ENCODE assay signal across 8 mouse cellular contexts in the genomic region with DNA sequence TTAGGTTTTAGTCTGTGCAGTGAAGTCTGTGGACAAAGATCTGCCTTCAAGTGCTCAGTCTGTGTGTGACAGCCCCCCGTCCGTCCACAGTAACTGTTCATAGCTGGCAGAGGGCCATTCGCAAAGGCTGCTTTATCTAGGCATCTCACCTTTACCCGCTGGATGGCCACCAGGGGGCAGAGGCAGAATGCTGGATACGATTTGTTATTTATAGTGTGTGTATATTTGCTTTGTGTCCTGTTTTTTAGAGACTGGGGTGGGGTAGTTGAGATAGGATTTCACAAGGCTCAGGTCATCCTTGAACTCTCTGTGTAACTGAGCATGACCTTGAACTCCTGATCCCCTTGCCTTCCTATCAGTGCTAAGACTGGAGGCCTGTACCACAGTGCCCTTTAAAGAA. TPM values are rescaled to one million over a fixed set of nuclear protein-coding genes. Genes with fewer than 3 reads are reported as not detected.
A peak's percentile ranks its signal among the peaks of the same experiment; 100 is the strongest.
DNase-seq lines count a peak whose midpoint lies in the region; ATAC-seq and TF ChIP-seq lines count a peak whose summit lies in the region.

No protein-coding gene starts in this region.

- H3K27me3 ChIP-seq in embryonic facial prominence, embryonic 10.5 days (replicated peaks; ENCODE audit: low read depth, poor library complexity, severe bottlenecking), result no peaks in the 10 kb centered on the region
- H3K27me3 ChIP-seq in limb, embryonic 10.5 days (ENCODE audit: low read depth, poor library complexity, severe bottlenecking), result no peaks in the 10 kb centered on the region
- H3K27me3 ChIP-seq in midbrain, postnatal 0 days (ENCODE audit: insufficient read depth, low read length), result no peaks in the 10 kb centered on the region
- no peaks in the 10 kb centered on the region for H3K27me3 ChIP-seq in splenic B cell, adult 2 months (ENCODE audit: control insufficient read depth, insufficient read depth, low read length, poor library complexity, severe bottlenecking)

- H3K9me3 ChIP-seq in embryonic facial prominence, embryonic 10.5 days, result no peaks in the 10 kb centered on the region
- H3K9me3 ChIP-seq in limb, embryonic 10.5 days (replicated peaks), result no peaks in the 10 kb centered on the region
- H3K9me3 ChIP-seq in midbrain, postnatal 0 days (ENCODE audit: low read length), result no peaks in the 10 kb centered on the region

- no peaks in the 10 kb centered on the region for H3K36me3 ChIP-seq in embryonic facial prominence, embryonic 10.5 days (replicated peaks)
- H3K36me3 ChIP-seq in limb, embryonic 10.5 days, result no peaks in the 10 kb centered on the region
- no peaks in the 10 kb centered on the region for H3K36me3 ChIP-seq in midbrain, postnatal 0 days (ENCODE audit: insufficient read depth, low read length)
- no peaks in the 10 kb centered on the region for H3K36me3 ChIP-seq in splenic B cell, adult 2 months (ENCODE audit: control insufficient read depth, insufficient read depth, low read length, poor library complexity, severe bottlenecking)

- H3K9ac ChIP-seq in midbrain, postnatal 0 days (replicated peaks; ENCODE audit: low read length, poor library complexity, severe bottlenecking), result no peak overlapping the region

- intact Hi-C loops in heart, postnatal 14 days (cut with DNase I), result loop anchor here (1.0 to 10.0 kb wide), 4 partner anchors 15 to 339 kb away; no protein-coding TSS in a partner anchor

- peak; percentile 86 for TF ChIP-seq CTCF in midbrain, postnatal 0 days (IDR thresholded peaks at IDR 0.05)

- H3K27ac ChIP-seq in embryonic facial prominence, embryonic 10.5 days (replicated peaks), result no peak overlapping the region
- no peak overlapping the region for H3K27ac ChIP-seq in limb, embryonic 10.5 days
- no peak overlapping the region for H3K27ac ChIP-seq in midbrain, postnatal 0 days (ENCODE audit: low read depth, low read length)

- peak; percentile 54 for DNase-seq in layer of hippocampus, adult 11-12 months (ENCODE audit: low spot score)
- no peak for DNase-seq in layer of hippocampus, postnatal 36 days
- peak; percentile 58 for DNase-seq in adrenal gland, adult 8-10 months
- DNase-seq in embryonic facial prominence, embryonic 10.5 days (ENCODE audit: low spot score), result peak; percentile 77
- DNase-seq in heart, postnatal 14 days, result peak; percentile 77 to 81
- peak; percentile 81 for DNase-seq in limb, embryonic 10.5 days (ENCODE audit: low spot score)
- DNase-seq in midbrain, postnatal 0 days (ENCODE audit: low spot score), result peak; percentile 76
- DNase-seq in splenic B cell, adult 2 months (ENCODE audit: low read depth, low spot score), result peak; percentile 64

- peaks cover 3% of the 10 kb centered on the region for H3K4me1 ChIP-seq in embryonic facial prominence, embryonic 10.5 days
- no peaks in the 10 kb centered on the region for H3K4me1 ChIP-seq in limb, embryonic 10.5 days
- no peaks in the 10 kb centered on the region for H3K4me1 ChIP-seq in midbrain, postnatal 0 days (ENCODE audit: insufficient read depth, low read length)

- WGBS in embryonic facial prominence, embryonic 10.5 days, result 31% methylated on average over 5 of the region's 5 CpGs
- WGBS in limb, embryonic 10.5 days, result 32% methylated on average over 5 of the region's 5 CpGs
- WGBS in midbrain, postnatal 0 days, result 23% methylated on average over 5 of the region's 5 CpGs

- no peak overlapping the region for H3K4me3 ChIP-seq in embryonic facial prominence, embryonic 10.5 days
- H3K4me3 ChIP-seq in limb, embryonic 10.5 days, result no peak overlapping the region
- H3K4me3 ChIP-seq in midbrain, postnatal 0 days (ENCODE audit: low read depth, low read length), result no peak overlapping the region

- no peak for ATAC-seq in midbrain, postnatal 0 days (ENCODE audit: low FRiP score)

- no peak overlapping the region for H3K4me2 ChIP-seq in midbrain, postnatal 0 days (ENCODE audit: low read depth, low read length, poor library complexity, severe bottlenecking)

RNA-seq across cellular contexts. Expression of a gene that starts 1.8 kb away (rescaled TPM):
- 100 to 1,000 TPM; 189 to 220 TPM for total RNA-seq in layer of hippocampus, postnatal 36 days (2021)
- total RNA-seq in adrenal gland, adult 8-10 months (2022), result 100 to 1,000 TPM; 138 to 203 (median 175) TPM
- polyA plus RNA-seq in embryonic facial prominence, embryonic 10.5 days (2016; fragmentation: Nextera tagmentation; extraction: Ambion mirVana), result 251 and 270 TPM in 2 replicates
- total RNA-seq in heart, postnatal 14 days (2021), result 100 to 1,000 TPM; 265 to 267 TPM
- polyA plus RNA-seq in limb, embryonic 10.5 days (2016; fragmentation: Nextera tagmentation; extraction: Ambion mirVana), result 267 and 319 TPM in 2 replicates
- total RNA-seq in midbrain, postnatal 0 days (2014; rRNA removed), result 252 and 274 TPM in 2 replicates
- polyA plus RNA-seq in midbrain, postnatal 0 days (2015; fragmentation: Nextera tagmentation; extraction: Ambion mirVana), result 382 and 399 TPM in 2 replicates

RNA-seq across cellular contexts. Expression of a gene that starts 36.6 kb away (rescaled TPM):
- 1 to 10 TPM; 3.2 to 4.0 TPM for total RNA-seq in layer of hippocampus, postnatal 36 days (2021)
- 100 to 1,000 TPM in 1 of 4 experiments, 10 to 100 TPM in 3; 50.0 to 107 (median 75.9) TPM for total RNA-seq in adrenal gland, adult 8-10 months (2022)
- 26.2 and 26.4 TPM in 2 replicates for polyA plus RNA-seq in embryonic facial prominence, embryonic 10.5 days (2016; fragmentation: Nextera tagmentation; extraction: Ambion mirVana)
- total RNA-seq in heart, postnatal 14 days (2021), result 10 to 100 TPM; 39.1 to 40.7 TPM
- 33.5 and 40.4 TPM in 2 replicates for polyA plus RNA-seq in limb, embryonic 10.5 days (2016; fragmentation: Nextera tagmentation; extraction: Ambion mirVana)
- 3.1 and 5.8 TPM in 2 replicates for total RNA-seq in midbrain, postnatal 0 days (2014; rRNA removed)
- 3.4 and 3.7 TPM in 2 replicates for polyA plus RNA-seq in midbrain, postnatal 0 days (2015; fragmentation: Nextera tagmentation; extraction: Ambion mirVana)

Comparison
In these comparisons a context has a peak if more than half of its experiments do, and no peak if none do; other contexts are left out.
1. DNase-seq: peak in layer of hippocampus, adult 11-12 months (single experiment), adrenal gland, adult 8-10 months (single experiment), embryonic facial prominence, embryonic 10.5 days (single experiment), heart, postnatal 14 days (2 of 2), limb, embryonic 10.5 days (single experiment), midbrain, postnatal 0 days (single experiment) and splenic B cell, adult 2 months (single experiment); none in layer of hippocampus, postnatal 36 days (0 of 2).